Mouse (Mus musculus) gastrocnemius, postnatal 14 days (tissue): ENCODE measurements around the gene 1700029F12Rik. TPM values are rescaled to one million over a fixed set of nuclear protein-coding genes. Genes with fewer than 3 reads are reported as not detected.

Experiments
- DNase-seq: peaks from one replicate; pipeline ENCODE4 v3.0.0; 2021; ENCODE audit warnings: mixed read lengths
- intact Hi-C: fragments of 180-260 bp; cut with DNase I; formaldehyde crosslinking; loops from one replicate; pipeline ENCODE4 v1.15.1; 2025; ENCODE audit warnings: low total_unique reads
- total RNA-seq, 2 experiments: library from RNA; stranded (reverse); gene quantifications; 2 replicates each; pipeline ENCODE4 v1.2.3; 2021

1700029F12Rik gene
- total RNA-seq, 2 experiments from 2014 or later: not detected

DNA sequence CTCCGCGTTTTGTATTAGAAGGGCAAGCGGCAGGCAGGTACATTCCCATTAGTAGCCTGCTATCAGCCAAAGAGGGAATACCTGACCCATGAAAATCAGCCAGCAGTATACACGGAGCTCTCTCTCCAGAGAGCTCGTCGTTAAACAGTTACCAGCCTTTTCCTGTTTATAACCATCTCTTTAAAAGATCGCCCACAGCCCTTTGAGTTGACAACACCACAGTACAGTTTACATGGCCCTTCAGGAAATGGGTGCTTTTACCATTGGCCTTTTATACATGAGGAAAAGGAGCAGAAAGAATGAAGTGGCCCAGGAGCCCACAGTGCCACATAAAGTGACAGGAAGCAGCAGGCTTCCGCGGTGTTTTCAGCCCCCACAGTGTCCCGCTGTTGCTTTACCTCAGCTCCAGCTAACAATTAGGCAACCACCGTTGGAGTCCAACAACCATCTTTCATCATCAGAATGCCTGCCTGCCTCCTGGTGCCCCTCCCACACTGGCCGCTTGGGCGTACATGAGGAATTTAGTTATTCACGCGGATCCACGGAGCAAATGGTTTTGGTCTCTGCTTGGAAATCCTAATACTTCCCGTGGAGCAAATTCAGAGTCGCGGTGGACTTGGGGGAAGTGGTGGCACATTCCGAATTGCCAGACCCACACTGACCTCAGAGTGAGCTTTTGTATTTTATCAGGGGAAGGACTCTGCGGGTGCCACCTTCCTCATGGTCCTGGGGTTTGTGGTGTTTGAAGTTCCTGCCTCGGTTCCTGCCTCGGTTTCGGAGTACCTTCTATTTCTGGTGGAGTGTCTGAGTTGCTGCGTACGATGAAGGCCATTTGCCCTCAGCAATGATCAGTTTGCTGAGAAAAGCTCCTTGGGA lies 50.7 kb downstream of the 1700029F12Rik start:
- DNase-seq: no peak
- intact Hi-C loops: no loop called here

DNA sequence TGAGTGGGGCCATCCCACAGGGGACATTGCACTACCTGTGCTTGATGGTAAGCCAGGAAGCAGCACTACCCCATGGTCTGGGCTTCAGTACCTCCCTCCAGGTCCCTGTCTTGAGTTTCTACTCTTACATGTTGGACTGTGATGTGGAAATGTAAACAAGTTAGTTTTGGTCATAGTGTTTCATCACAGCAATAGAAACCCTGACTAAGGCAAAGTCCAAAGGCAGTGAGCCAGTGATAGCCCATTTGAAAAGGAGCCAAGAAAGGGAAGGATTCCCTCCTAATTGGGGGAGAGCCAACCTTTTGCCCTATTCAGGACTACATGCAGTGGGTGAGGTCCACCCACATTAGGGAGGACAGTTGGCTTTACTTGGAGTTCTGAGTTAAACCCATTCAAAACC lies 53.6 kb downstream of the 1700029F12Rik start:
- no peak for DNase-seq
- intact Hi-C loops: no loop called here

GRCm38 (mm10) chr13:96976986-96977595 lies 57.1 kb downstream of the 1700029F12Rik start:
- intact Hi-C loops: no loop called here
- DNase-seq: no peak

- DNase-seq: no peak
- intact Hi-C loops: no loop called here
These were observed 60.8 kb downstream of the 1700029F12Rik start for GRCm38 (mm10) chr13:96973318-96973717.

Other genes starting within 250 kb of the 1700029F12Rik start
- gene Gcnt4, start 109.7 kb downstream of the 1700029F12Rik start, total RNA-seq: under 1 TPM; 0.11 to 0.23 TPM
- not detected for gene Fam169a, start 32.9 kb upstream of the 1700029F12Rik start, total RNA-seq
- gene Gm6169, start 64.9 kb upstream of the 1700029F12Rik start, total RNA-seq: 1 to 10 TPM in 1 of 2 experiments, not detected in 1; 8.9 TPM
- gene Gfm2, start 103.6 kb upstream of the 1700029F12Rik start, total RNA-seq: 10 to 100 TPM; 39.8 to 47.7 TPM
- gene Nsa2, start 103.6 kb upstream of the 1700029F12Rik start, total RNA-seq: 10 to 100 TPM; 66.5 to 67.6 TPM
- gene Hexb, start 164.0 kb upstream of the 1700029F12Rik start, total RNA-seq: 10 to 100 TPM; 12.8 to 13.0 TPM
- 1 to 10 TPM; 3.2 to 3.6 TPM for gene Enc1, start 206.7 kb upstream of the 1700029F12Rik start, total RNA-seq